Mouse (Mus musculus) right cerebral cortex, adult 2 months (tissue): ENCODE results near the gene Cltc.
"Not testable (repeated sequence)": the region's sequence is repeated elsewhere in the genome, so short reads cannot be mapped to it uniquely, and the experiment has no call there.

Experiments
- DNase-seq, 2 experiments: peaks; one replicate each; pipeline ENCODE4 v3.0.0; 2021 to 2022; ENCODE audit warnings: low spot score in 2 of 2

Gene Cltc

DNA sequence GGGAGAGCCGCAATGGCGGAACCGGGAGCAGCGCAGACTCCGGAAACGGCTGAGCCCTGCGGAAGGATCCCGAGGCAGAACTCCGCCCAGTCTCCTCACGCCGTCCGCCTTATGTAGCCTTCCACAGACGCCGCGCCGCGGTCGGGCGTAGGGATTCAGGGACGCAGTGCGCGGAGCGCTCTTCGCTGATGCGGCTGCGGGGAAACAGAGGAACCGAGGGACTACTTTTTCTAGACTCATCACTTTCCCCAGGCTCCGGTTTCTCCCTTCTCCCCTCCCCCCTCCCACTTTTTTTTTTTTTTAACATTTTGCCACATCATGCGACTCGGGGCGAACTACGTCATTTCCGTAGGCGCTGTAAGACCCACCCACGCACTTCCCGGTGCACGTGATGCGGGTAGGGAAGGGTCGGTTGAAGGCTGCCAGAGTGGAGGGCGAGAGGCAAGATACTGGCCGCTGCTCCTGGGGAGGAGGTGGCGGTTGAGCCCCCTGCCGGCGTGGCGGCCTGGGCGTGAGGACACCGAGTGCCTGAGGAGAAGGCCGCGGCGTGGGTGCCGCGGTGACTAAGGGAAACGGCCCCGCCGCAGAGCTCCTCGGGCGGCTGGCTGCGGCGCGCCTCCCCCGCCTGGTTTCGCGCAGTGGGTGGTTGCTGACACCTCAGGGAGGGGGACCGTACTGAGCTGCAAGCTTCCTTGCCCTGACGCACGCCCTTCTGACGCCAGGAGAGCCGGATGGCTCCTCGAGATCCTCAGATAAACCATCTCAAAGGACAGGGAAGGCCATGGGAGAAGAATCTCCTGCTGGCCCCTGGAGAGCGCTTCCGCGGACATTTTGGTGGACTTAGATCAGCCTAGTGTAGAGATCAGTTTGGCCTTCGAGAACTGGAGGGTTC, at the start of gene Cltc:
Cltc (minus strand) TSS at position 86 of the 892 bp plus-strand sequence.
- DNase-seq: peak; percentile 95 to 97

DNA sequence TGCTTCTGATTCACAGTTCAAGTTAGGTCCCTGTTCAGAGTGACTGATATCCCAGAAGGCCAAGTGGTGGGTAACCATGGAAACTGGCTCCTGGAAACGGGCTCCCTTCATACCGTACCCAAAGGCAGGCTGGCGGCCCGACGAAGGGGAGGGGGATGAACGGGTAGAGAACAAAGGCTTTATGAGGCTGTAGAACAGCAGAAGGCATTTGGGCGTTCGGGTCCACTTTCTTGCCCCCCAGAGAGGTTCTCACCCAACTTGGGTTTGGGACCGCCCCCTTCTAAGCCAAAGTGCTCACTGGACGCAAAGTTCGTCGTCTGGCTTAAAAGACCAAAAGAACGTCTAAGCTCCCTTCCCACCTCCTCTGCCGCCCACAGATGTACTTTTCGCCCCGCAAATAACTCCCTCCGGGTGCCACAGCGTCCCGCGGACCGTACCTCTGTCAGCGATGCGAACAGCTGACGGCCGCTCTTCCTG, 49.7 kb upstream of the Cltc start:
- peak; percentile 56 to 63 for DNase-seq

DNA sequence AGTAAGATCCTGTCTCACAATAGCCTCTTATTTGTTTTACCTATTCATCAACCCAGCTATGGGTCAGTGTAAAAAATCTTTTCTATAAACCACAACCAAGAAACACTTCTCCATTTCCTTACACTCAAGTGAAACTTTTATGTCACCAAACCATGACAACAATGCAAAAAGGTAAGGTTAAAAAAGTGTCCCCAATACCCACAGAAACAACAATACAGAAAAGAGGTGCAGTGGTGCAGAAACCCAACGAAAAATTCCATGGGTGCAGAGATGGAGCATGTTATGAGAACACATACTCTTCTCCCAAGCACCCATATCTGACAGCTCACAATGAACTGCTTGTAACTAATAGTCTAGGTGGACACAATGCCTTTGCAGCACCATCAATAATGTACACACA, 36.8 kb upstream of the Cltc start:
- no peak for DNase-seq

DNA sequence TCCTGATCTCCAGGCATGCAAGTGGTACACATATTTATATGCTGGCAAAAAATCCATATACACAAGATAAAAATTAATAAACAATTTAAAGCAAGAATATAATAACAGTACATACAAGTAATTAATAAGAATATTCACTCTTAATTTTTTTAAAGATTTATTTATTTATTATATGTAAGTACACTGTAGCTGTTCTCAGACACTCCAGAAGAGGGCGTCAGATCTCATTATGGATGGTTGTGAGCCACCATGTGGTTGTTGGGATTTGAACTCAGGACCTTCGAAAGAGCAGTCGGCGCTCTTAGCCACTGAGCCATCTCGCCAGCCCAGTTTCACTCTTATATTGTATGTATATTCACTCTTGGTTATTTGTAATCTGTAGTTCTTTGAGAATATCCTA, 30.1 kb upstream of the Cltc start:
- DNase-seq: not testable (repeated sequence)

DNA sequence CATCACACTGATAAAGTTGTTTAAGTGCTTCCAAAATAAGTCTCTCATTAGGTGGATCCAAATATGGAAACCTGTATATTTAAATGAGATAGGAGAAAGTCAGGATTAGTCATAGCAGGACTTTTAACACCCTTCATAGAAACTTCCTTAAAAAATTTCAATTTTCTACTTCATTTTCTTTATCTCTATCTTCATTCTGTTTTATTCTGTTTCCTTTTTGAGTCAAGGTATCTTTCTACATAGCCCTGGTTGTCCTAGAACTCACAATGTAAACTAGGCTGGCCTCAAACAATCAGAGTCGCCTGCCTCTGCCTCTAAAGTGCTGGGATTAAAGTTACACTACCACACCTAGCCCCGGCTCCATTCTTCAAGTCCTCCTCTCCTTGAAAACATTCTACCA, 28.4 kb upstream of the Cltc start:
- no peak for DNase-seq

DNA sequence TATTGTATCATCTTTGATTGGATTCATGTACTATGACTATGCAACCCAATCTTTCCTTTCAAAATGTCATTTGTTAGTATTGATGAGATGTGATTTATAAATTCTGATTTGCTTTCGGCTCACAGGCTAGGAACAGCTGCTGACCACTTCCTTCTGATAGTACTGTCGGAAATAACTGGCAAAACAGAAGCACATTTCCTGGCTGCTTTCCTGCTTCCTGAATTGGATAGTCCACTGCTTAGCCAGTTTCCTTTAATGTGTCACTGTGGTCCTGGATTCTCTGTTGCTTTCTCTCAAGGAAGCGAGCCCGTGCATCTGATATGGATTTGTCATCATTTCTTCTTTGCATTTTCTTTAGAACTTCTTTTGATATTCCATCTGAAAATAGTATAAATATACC, 12.5 kb upstream of the Cltc start:
- DNase-seq: no peak

DNA sequence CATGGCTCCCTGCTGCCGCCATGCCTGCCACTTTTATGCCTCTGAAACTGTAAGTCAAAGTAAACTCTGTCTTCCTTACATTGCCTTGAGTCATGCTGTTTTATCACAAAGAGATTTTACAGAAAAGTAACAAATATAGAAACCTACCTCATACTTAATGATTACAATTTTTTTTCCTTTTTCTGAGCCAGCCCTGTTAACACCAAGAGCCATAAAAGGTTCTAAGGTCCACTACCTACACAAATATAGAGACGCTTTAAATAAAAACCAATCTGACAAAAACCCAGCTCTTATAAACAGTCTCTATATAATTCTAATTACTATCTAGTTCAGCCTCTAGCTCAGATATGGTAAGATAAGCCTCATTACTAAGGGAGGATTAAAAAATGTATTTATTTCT, 7.1 kb upstream of the Cltc start:
- no peak for DNase-seq

DNA sequence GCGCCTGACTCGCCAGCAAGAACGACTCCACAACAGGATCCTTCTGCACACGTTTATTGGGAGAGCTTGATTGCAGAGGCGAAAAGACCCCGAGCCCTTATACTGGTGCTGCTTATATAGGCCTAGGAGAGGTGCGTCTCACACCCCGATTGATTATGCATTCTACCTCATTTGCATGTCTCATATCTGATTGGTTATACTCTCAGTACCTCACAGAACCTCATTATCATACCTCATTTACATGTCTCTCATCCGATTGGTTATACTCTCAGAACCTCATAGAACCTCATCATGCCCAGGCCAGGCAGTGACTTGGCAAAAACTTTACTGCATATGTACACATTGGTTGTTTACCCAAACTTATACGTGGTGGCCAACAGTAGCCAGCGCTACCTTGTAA, 5.8 kb upstream of the Cltc start:
- DNase-seq: not testable (repeated sequence)

DNA sequence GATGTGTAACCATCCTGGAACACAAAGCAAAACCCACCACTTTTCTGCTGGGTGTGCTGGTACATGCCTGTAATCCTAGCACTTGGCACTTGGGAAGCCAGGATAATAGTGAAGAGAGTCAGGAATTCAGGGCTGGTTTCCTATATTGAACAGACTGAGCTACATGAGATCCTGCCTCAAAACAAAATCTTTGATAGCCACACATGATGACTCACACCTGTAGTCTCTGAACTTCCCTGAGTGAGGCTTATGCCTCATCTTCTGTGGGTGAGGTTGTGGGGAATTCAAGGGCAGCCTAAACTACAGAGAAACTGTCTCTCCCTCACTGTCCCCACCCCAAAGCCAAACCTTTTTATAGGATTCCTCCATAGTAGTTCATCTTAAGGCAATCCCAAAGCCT, 3.0 kb upstream of the Cltc start:
- no peak for DNase-seq

DNA sequence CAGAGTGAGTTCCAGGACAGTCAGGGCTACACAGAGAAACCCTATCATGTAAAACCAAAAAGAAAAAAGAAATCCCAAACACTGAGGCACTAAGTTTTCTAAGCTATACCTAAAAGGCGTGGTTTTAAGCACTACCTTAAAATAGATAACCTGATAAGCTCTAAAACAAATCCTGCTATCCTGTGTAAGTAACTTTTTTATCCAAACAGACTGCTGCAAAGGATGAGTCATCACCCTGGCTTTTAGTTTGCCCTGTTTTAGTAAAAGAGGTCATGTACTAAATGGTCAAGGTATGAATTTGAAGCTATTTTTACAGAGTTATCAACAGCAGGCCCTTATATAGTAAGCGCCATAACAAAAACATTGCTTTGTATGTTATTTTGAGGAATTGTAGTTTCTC, 2.5 kb upstream of the Cltc start:
- DNase-seq: no peak

DNA sequence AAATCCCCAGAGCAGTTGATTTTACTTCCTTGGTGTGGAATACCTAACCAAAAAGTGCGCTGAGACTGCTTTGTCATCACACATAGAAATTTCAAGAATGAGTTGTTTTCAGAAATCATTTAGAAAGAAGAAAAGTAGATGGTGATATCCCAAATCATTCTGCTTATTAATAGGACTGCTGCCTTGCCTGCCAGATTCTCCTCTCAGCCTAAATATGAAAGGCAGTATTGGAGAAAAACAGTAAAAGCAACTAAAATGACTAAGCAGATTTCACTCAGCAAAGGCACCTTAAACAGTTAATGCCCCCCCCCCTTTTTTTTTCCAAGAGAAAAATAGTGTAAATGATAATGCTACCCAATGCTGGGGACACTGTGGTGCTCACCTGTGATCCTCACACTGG, 1.9 kb upstream of the Cltc start:
- DNase-seq: no peak

DNA sequence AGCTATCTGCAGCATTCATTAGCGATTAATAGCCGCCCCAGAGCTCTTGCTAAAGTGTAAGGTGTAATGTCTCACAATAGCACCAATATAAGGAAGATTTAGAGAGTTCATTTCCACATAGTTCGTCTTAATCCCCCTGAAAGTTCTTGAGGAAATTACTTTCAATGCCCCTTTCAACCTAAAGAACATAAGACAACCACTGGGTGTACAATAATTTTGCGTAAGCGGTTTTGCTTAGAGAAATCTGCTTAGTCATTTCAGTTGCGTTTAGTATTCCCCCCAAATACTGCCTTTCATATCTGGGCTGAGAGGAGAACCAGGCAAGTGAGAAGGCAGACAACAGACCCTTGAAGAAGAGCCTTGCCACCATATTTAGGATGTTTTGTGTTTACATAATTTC, 1.2 kb upstream of the Cltc start:
- no peak for DNase-seq

DNA sequence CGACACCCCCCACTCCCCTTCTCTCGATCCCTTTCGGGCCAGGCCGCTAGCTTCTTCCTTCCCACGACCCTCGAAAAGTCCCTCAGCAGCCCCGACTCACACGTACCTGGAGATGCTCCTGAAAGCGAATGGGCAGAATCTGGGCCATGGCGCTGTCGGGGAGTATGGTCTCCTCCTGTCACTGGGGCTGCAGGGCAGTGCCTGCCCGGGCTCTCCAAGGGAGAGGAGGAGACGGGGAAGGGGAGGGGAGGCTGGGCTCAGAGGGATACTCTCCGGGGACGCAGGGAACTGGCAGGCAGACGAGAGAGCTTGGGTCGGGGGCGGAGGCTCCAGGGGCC, 254 bp downstream of the Cltc start:
- no peak for DNase-seq

DNA sequence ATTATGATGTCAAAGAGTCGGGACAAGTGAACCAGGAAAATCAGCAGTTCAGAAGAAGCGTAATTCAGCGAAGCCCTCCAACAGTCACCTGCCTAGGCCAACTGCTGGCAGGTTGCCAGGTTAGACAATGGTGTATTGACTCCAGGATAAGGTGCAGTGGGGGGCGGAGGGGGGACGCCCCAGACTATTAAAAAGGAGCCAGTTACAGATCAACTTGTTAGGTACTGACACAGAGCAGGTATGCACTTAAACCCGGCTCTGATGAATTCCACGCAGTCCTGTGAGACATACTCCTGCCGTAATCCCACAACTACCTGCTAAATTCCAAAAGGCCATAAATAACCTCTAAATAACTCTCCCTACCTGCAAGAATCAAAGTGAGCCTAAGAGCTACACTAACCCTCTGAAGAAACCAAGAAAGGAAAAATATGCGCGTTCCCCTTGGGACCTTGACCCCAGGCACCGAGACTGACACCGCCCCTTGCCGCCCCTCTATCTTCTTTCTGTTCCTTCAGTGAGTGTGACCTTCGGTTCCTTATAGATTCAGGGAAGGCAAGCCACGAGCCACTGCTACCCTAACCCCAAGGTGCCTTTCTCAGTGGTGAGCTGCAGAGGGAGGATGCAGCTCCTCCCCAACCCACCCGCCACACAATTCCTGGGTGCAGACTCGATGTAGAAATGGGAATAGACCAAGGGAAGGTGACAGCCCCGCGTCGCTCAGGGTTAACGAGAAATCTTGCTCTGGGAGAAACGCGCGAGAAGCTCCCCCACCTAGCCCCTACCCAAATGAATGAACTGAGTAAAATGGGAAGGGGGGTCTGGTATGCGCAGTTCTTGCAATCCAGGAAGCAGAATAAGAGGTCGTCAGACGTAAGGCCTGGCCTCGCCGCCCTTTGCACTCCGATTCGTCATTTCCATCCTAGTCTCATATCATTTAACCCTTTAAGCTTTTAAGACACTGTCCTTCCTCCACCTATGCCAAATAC, 916 bp downstream of the Cltc start:
- peak in 1 of 2 experiments; percentile 53 for DNase-seq

DNA sequence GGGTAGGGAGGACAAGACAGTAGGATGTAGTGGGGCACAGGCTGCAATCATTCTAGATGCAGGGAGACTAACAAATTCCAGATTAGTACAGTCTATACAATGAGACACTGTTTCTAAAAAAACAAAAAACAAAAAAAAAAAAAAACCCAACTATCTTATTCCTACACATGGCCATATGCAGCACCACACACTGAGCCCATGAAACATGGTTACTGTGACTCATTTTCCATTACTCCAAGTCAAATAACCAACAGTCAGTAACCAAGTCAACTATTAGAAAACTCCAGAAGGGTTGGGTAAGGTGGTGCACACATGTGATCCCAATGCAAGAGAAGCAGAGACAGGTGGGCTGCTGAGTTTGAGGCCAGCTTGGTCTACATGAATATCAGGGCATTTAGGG, 5.0 kb downstream of the Cltc start:
- no peak for DNase-seq

DNA sequence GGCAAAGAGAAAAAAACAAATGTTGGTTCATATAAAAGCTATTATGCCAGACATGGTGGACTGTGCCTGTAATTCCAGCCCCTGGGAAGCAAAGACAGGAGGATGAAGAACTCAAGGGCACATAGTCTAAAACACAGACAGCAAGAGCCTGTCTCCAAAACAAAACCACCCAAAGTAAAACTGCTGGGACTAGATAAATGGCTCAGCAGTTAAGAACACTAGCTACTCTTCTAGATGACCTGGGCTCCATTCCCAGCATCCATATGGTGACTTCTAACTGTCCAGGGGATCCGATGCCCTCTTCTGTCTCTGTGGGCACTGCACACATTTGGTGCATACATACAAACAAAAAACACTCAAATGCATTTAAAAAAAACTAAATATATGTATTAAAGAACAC, 6.4 kb downstream of the Cltc start:
- DNase-seq: no peak

DNA sequence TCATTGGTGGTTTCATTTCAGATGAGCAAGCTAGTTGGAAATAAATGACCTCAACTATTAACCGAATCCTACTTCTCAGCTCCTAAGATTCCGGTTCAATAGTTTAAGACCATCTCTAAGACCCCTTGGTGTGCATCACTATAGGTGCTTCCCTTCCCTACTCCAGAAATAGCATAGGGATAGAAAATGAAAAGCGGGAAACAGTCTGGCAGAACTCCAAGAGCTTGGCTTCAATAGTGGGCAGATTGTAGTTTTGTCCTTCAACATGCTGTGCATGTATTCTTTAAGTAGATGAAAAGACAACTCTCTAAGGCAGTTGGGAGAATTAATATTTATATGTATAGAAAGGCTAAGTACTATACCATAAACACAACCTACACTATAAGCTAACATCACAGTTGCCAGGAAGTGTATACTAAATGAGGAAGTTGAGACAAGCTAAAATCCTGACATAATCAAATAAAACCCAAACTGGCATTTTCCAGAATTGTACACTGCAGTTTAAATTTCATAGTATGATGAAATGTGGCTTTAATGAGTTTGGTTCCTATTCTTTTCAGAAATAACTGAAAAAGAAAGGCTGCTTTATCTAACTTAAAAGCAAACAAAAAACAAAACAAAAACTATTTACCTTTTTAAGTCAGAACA, 7.5 kb downstream of the Cltc start:
- no peak for DNase-seq

DNA sequence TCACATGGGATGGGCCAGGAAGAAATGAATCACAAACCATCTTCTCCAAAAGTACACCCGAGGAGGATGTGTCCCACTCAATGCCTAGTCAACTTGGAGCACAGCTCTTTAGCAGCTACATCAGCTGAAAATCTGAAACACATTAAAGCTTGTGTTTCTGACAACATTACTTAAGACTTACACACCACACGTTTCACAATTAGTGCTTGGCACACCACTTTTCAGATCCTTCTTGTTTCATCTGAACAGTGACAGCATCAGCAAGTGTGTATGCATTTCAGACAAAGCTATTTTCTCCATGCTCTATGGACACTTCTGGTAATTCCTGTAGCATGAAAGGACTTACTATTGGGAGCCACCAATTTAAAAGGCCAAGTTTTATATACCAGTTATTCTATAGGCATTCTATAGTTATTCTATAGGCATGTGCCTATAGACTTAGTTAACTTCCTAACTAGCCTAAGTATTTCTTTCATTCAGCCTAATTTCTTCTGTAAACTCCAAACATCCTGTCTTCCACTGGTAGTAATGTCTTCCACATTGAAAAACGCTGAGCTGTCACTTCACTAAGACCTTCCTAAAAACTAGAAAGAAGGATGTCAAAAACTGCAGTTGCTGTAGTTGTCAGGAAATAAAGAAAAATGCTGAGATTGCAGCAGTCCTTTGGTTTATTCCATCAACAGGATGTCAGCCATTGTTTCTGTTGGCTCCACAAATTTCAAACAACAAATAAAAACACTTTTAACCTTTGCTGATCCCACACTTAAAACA, 11.5 kb downstream of the Cltc start:
- no peak for DNase-seq

DNA sequence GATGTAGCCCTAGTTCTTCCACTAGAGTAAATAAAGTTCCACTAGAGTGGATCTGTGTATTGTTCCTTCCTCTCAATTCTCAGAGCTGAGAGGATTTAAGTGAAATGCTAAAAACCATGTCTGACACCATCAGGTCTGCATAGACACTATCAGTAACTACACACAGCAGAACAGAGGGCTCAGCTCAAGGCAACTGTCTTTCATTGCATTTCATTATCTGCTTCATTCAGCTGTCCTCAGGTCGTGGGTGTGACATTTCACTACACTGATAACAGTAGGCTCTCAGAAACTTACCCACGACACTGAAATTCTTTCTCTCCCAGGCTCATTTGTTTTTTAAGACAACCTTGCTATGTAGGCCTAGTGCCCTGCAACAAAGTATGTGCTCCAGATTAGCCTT, 14.8 kb downstream of the Cltc start:
- DNase-seq: no peak

DNA sequence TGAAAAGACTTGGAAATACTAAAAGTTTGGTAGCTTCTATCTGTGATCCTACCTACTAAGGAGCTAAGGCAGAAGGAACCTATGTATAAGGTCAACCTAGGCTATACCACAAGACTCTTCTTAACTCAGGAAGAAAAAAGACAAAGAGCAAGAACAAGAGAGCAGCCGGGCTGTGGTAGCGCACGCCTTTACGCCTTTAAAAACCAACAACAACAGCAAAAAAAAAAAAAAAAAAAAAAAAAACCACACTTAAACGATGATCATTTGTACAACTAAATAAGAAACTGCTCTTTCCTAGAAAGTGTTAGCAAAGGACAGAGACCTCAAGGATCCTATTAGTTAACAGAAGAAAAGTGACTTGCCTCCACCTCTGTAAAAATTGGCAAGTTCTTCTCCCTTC, 15.9 kb downstream of the Cltc start:
- no peak for DNase-seq

DNA sequence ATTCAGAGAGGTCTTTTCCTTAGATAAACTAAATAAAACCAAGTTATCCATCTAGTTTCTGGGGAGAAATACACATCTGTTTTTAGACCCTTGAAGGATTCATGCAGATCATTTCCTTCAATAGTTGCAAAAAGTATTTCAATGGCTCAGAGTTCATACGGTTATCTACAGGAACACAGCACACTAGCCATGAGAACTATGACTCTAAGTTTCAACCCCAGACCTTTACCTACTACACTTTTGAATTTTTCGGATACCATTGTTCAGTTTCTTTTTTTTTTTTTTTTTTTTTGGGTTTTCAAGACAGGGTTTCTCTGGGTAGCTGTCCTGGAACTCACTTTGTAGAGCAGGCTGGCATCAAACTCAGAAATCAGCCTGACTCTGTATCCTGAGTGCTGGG, 17.9 kb downstream of the Cltc start:
- no peak for DNase-seq
